Mouse (Mus musculus) thymus, postnatal 25 days (tissue): ENCODE results near the gene Tuba1c.
"Not testable (repeated sequence)": the region's sequence is repeated elsewhere in the genome, so short reads cannot be mapped to it uniquely, and the experiment has no call there.

Experiments used
- DNase-seq: peaks from one replicate; pipeline ENCODE4 v3.0.0; 2022

Tuba1c gene

DNA sequence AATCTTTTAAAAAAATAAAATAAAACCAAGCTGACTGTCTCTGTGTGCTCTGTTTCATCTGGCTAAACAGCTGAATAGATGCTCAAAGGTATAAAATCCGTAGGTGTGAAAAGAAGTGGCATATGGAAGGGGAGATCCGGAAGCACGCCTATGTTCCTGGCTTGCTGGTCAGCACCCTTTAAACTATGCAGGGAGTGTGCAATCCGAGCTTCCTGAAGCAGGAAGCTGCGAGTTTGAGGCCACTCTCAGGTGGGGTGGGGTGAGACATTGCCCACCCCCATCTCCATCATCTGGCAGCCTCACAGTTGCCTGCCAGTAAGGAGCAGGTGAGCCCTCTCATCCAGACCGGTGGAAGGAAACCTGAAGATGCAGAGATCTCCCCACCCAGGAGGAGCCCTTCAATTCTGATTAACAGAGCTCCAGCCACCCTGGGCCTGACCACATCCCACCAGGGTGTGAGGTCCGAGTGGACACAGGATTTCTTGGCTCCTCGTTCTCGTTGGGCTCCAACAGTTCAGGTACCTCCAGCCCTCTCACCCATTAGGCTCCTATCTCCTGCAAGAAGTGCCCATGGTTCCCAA lies 44.4 kb downstream of the Tuba1c start, which contains the start of gene Troap:
TSS of gene Troap (plus strand) at position 557 of the 581 bp plus-strand sequence.
- DNase-seq, result no peak

DNA sequence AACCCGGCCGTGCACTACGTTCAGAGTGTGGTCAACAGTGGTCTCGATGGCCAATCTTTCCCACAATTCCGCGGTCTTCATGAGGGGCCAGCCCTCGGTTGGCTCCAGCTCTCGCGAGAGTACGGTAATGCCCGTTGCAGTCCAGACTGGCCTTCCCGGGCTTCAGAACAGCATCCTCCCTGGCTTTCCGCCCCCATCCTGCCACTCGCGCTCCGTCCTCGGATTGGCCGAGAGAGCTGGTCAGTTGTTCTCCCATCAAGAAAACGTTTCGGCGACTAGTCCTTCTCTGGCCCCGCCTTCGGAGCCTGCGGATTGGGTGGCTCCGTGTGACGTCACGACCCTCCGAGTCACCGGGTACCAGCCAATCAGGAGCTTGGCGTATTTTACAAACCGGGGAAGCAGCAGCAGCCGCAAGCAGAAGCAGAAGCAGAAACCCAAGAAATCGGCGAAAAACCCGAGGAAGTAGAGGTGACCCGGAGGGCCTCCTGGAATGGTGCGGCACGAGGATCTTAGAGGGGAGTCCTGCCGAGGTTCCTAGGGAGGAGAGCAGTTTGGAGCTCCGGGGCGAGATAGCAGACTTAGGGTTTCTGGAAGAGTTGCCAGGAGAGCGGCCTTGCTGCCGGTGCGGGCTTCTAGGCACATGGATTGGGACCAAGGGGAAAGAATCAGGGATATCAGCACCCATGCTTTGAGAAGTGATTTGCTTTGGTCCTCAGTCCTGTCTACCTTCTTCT lies 45.1 kb downstream of the Tuba1c start:
- DNase-seq, result peak; percentile 97

DNA sequence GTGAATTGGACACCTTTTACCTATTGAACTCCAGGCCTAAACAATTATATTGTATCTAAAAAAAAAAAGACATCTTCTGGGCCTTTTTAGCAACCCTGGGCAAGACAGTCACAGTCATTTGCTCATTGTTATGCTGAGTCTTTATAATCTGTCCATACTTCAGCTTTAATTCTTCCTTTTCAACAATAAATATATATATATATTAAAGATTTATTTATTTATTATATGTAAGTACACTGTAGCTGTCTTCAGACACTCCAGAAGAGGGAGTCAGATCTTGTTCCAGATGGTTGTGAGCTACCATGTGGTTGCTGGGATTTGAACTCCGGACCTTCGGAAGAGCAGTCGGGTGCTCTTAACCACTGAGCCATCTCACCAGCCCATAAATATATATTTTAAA lies 46.3 kb downstream of the Tuba1c start:
- not testable (repeated sequence) for DNase-seq

DNA sequence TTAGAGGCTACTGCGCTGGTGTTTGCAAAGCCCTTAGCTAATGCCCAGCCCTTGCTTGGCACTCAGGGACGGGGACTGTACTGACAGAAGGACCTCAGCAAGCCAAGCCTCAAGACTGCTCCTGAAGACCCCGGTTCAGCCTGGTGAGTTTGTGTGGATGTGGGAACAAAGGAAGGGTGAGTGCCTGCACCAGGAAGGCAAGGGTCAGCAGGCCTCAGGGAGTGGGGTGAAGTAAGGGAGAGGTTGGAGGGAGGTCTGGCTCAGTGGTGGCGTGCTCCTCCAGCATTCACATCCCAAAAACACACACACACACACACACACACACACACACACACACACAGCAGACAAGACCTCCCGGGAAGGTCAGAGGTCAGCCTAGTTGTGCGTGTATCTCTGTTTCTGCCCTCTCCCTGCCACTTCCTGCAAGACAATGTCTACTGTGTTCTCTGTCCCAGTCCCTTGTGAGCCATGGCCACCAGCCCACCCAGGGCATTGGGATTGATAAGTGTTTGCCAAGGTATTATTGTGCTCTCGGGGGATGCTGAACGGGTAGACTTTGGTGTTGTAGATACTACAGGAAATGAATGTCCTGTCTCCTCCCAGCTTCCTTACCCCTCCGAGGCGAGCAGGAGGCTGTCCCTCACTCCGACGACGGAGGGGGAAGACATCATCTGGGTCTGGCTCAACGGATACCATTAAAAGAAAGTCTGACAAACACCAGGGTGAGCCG lies 48.7 kb downstream of the Tuba1c start:
- no peak for DNase-seq

DNA sequence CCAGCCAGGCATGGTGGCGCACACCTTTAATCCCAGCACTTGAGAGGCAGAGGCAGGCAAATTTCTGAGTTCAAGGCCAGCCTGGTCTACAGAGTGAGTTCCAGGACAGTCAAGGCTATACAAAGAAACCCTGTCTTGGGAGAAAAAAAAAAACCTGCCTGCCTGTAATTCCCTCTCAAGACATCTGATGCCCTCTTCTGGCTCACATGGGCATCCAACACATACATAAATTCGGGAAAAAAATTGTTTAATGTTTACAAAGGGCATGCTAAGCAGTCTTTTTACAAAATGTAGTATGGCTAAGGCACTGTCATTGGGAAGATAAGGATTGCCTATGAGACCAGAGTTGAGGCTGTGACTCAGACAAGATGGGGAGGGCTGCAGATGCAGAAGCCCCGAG lies 50.1 kb downstream of the Tuba1c start:
- DNase-seq, result no peak

DNA sequence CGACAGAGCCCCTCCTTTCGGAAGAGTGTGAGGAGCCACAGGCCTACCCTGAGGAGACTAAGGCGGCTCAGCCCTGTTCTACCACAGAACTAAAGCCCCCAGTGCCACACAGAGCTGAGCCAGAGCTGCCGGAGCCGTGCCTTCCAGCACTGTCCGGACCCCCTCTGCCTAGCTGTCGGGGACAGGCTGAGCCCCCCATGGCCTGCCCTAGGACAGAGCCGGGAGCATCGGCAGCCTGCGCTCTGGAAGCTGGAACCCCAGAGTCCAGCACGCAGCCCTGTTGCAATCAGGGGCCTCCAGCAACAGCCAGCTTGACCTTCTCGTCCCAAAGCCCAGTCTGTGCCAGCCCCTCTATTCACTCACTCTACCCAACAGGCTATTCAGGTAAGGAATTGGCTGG lies 52.6 kb downstream of the Tuba1c start:
- no peak for DNase-seq

DNA sequence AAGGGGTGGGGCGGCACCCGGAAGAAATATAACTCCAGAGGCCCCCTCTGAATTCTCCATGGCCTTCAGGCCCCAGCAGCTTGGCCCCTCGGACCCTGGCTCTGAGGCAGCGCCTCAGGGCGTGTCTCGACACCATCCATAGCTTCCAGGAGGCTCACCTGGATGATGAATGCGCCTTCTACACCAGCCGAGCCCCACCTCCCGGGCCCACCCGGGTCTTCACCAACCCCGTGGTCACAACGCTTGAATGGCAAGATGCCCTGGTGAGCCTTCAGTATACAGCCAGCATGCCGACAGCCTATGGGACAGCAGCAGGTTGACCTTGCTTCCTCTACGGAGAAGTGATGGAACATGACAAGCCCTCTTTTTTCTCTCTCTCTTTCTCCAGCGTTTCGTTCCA lies 53.1 kb downstream of the Tuba1c start:
- no peak for DNase-seq

DNA sequence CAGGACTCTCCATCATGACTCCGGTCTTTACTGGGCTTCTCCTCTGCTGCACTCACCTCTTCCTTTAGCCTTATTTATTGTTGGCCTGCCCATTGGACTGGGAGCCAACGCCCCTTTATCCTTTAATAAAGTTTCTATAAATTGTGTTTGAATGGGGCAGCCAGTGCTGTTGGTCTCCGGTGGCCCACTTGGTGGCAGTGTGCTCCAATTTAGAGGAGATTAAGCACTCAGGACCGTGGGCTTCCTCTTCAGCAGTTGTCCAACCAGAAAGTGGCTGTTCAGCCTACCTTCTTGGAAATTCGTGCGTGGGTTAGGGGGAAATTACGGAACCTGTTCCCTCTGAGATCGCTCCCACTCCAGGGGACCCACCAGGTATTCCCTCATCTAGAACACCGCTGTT lies 53.6 kb downstream of the Tuba1c start:
- DNase-seq, result no peak

DNA sequence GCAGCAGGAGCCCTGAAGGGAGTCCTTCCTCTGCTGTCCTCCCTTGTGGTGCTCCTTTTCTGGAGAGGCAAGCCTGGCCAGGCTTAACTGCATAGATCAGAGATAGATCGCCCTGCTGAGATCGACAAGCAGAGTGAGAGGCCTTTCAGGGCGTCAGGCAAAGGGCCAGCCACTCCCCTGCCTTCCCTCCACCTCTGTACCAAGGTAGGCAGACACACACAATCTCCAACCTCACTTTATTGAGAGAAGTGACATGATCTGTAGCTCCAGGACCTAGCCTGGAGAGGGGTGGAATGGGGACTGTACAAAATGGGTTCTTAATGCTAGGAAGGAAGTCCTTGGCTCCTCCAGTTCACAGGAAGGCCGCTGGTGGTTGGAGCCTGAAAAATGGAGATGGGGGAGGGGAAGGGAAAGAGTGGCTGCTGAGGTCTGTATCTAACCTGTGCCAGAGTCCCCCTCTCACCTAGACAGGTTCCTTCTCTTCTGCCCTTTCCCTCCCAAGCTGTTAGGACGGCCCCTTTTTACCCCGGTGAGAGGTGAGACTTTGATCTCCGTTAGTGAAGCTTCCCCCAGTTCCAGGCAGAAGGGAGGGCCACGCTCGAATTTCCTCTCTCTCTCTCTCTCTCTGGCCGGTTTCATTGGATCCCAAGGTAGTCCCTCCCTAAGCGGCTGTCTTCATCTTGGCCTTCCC lies 54.3 kb downstream of the Tuba1c start:
- DNase-seq, result no peak

DNA sequence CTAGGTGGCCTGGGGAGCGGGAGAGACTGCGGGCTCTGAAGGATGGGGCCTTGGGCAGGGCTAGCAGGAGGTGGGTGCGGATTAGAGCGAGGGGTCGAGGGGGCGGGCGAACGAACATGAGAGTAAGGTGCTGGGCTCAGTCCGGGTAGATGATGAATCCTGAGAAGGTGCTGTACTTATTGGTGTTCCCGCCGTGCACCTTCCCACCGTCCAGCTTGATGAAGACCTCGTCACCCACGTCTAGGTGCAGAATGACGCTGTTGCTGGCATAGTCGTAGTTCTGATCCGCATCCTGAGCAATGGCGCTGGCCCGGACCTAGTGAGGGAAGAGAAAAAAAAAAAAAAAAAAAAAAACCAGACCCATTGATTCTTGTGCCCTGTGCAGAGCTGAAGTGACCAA lies 54.9 kb downstream of the Tuba1c start:
- no peak for DNase-seq

DNA sequence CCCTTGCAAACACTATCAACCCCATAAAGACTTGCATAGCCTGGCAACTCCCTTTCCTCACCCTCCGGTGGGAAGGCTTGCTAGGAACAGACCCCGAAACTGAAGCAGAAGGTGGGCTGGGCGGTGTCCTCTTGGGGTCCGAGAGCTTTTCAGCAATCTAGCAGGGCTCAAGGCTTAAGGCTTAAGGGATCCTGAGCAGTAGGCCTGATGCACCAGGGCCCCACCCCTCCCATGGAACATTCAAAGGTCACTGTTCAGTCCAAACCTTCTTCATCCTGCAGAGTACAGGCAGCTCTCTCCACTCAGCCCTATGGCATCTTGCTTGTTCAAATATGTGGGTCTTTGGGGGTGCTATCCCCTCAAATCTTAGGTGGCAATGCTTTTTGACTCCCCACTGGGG lies 56.3 kb downstream of the Tuba1c start:
- no peak for DNase-seq

DNA sequence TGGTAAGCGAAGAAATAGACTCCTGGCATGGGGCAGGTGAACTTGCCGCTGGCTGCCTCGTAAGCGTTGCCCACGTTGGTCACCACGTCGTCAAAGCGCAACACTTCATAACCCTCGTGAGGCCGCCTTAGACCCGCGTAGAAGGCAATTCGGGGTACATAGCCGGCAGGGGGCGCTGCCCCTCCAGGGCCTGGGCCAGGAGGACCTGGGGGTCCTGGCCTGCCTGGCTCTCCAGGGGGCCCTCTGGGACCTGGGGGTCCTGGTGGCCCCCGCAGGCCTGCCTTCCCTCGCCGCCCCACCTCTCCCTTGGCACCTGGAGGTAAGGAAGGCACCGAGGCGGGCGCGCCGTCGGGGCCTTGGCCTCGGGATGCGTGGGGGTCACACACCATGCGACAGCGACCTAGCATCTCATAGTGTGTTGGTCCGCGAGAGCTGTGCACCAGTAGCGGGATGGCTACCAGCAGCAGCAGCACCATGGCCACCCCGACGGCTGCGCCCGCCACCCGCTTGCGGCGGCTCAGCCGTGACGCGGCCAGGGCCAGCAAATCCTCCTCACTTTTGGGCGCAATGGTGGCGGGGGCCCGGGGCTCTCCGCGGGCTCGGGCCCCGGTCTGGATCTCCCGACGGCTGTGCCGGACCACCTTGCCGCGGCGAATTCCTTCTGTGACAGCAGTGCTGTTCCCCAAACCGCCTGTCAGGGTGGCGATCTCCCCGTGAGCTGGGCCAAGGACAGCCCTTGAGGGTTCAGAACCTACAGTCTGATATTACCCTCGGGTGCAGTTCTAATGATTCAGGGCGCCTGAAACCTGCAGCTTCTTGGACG lies 57.8 kb downstream of the Tuba1c start, which contains the start of gene C1ql4:
TSS of gene C1ql4 (minus strand) at position 565 of the 823 bp plus-strand sequence.
- peak; percentile 57 for DNase-seq
